Mouse (Mus musculus) bone marrow macrophage, adult 2 months (primary cell): Measurements from ENCODE around the gene Ndst4. TPM values are rescaled to one million over a fixed set of nuclear protein-coding genes. Genes with fewer than 3 reads are reported as not detected.

Experiments
- H3K27ac ChIP-seq: 2 replicates; pipeline ENCODE4 v1.5.1; 2012; ENCODE audit warnings: low read depth, low read length; ENCODE audit not compliant: insufficient read depth
- H3K4me1 ChIP-seq: 2 replicates; pipeline ENCODE4 v1.6.1; 2012; ENCODE audit warnings: low read length; ENCODE audit not compliant: control insufficient read depth, insufficient read depth
- H3K4me3 ChIP-seq: 2 replicates; pipeline ENCODE4 v1.5.1; 2012; ENCODE audit warnings: mild to moderate bottlenecking, low read length, moderate library complexity; ENCODE audit not compliant: insufficient read depth
- CTCF ChIP-seq: IDR thresholded peaks from 2 replicates; pipeline ENCODE4 v1.5.1; 2012; ENCODE audit warnings: low read depth, mild to moderate bottlenecking, low read length, moderate library complexity
- POLR2A ChIP-seq: IDR thresholded peaks from 2 replicates; pipeline ENCODE4 v1.6.1; 2012; ENCODE audit warnings: mild to moderate bottlenecking, low read depth, low read length, borderline replicate concordance
- polyA plus RNA-seq: library from polyadenylated mRNA; stranded (reverse); fragments of >200 nt; gene quantifications from 2 replicates; pipeline ENCODE4 v1.2.4, GENCODE M21; 2012; ENCODE audit not compliant: missing spikeins, insufficient read depth, insufficient read length

The Ndst4 gene
- not detected in 2 replicates for polyA plus RNA-seq

- Histone ChIP-seq H3K4me1 (no peaks in the 10 kb centered on the region), H3K4me3 (no peak within 1 kb of the TSS), H3K27ac (no peak within 1 kb of the TSS)
- TF ChIP-seq POLR2A (no peak), CTCF (no peak)
Observed at GRCm38 (mm10) chr3:125403601-125404396, at the start of gene Ndst4. Gene Ndst4 (plus strand): TSS chr3:125404076.

GRCm38 (mm10) chr3:125397443-125397842, 6.4 kb upstream of the Ndst4 start:
- H3K27ac ChIP-seq, result no peak overlapping the region
- no peaks in the 10 kb centered on the region for H3K4me1 ChIP-seq
- TF ChIP-seq POLR2A, result no peak
- no peak for TF ChIP-seq CTCF
- H3K4me3 ChIP-seq, result no peak overlapping the region

GRCm38 (mm10) chr3:125406456-125406855, 2.6 kb downstream of the Ndst4 start:
- Histone ChIP-seq H3K4me3 (no peak overlapping the region), H3K27ac (no peak overlapping the region), H3K4me1 (no peaks in the 10 kb centered on the region)
- TF ChIP-seq CTCF (no peak), POLR2A (no peak)

- Histone ChIP-seq H3K27ac (no peak overlapping the region), H3K4me1 (no peaks in the 10 kb centered on the region), H3K4me3 (no peak overlapping the region)
- TF ChIP-seq POLR2A, result no peak
- TF ChIP-seq CTCF, result no peak
Observed at GRCm38 (mm10) chr3:125406991-125407390, 3.1 kb downstream of the Ndst4 start.

- Histone ChIP-seq H3K4me1 (no peaks in the 10 kb centered on the region), H3K27ac (no peak overlapping the region), H3K4me3 (no peak overlapping the region)
- TF ChIP-seq POLR2A (no peak), CTCF (no peak)
Observed at GRCm38 (mm10) chr3:125466894-125467652, 63.2 kb downstream of the Ndst4 start.

GRCm38 (mm10) chr3:125510102-125510501, 106.2 kb downstream of the Ndst4 start:
- H3K27ac ChIP-seq, result no peak overlapping the region
- H3K4me1 ChIP-seq, result no peaks in the 10 kb centered on the region
- H3K4me3 ChIP-seq, result no peak overlapping the region
- TF ChIP-seq CTCF (no peak), POLR2A (no peak)

GRCm38 (mm10) chr3:125533371-125533770, 129.5 kb downstream of the Ndst4 start:
- Histone ChIP-seq H3K4me1 (no peaks in the 10 kb centered on the region), H3K27ac (no peak overlapping the region), H3K4me3 (no peak overlapping the region)
- TF ChIP-seq CTCF (no peak), POLR2A (no peak)

- TF ChIP-seq CTCF (no peak), POLR2A (no peak)
- Histone ChIP-seq H3K4me3 (no peak overlapping the region), H3K27ac (no peak overlapping the region), H3K4me1 (no peaks in the 10 kb centered on the region)
Observed at GRCm38 (mm10) chr3:125570602-125571001, 166.7 kb downstream of the Ndst4 start.

GRCm38 (mm10) chr3:125632233-125632632, 228.4 kb downstream of the Ndst4 start:
- Histone ChIP-seq H3K27ac (no peak overlapping the region), H3K4me3 (no peak overlapping the region), H3K4me1 (no peaks in the 10 kb centered on the region)
- no peak for TF ChIP-seq POLR2A
- no peak for TF ChIP-seq CTCF
